Mouse (Mus musculus): ENCODE data around the gene Selenoh.

The Selenoh gene

GRCm38 (mm10) chr2:84670569-84670933, at the start of gene Selenoh:
Gene Selenoh, minus strand, starts transcription at chr2:84670770.
- peak; percentile 88 for DNase-seq (ENCODE audit: low spot score in 2 of 2)

- DNase-seq (ENCODE audit: low spot score in 2 of 2), result no peak
Observed at GRCm38 (mm10) chr2:84717357-84717756, 46.8 kb upstream of the Selenoh start.

GRCm38 (mm10) chr2:84716423-84717355, 46.1 kb upstream of the Selenoh start:
- DNase-seq (ENCODE audit: low spot score in 2 of 2), result no peak

DNA sequence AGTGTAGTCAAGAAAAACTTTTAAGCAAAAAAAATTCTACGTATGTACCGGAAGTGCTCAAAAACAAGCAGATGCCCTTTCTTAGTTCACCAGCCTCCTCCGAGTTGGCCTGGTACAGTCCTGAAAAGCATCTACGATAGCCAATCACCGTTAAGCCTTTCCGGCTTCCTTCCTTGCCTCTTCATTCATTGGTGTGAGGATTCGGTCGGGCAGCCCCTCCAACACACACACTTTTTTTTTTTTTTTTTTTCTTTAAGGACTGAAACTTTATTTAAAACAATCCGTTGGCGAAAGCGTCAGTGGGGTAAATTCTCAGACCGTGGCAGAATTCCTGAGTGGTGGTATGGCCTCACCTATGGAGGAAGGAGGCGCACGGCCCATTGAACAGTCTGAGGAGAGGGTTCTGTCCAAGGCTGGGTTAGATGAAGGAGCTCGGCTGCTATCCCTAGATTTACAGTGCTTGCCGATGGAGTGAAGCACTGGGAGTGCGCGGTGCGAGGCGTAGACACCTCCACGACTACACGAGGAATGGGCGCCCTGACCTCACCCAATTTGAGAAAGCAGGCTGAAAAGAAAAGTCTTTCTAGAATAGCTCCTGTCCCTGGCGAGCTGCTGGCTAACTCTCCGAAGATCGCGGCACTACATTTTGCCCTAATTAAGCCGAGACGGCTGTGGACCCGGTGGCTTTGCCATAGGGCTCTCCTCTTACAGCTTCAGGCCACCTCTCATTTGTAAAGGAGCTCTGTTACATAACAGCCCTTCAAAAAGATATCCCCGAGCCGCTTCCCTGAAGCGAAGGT, 45.2 kb upstream of the Selenoh start:
- DNase-seq (ENCODE audit: low spot score in 2 of 2), result peak; percentile 76 to 77

- DNase-seq (ENCODE audit: low spot score in 2 of 2), result peak; percentile 98
Observed at GRCm38 (mm10) chr2:84714811-84715561, 44.4 kb upstream of the Selenoh start, which contains the start of gene Zdhhc5. Gene Zdhhc5, minus strand, starts transcription at chr2:84715180.

DNA sequence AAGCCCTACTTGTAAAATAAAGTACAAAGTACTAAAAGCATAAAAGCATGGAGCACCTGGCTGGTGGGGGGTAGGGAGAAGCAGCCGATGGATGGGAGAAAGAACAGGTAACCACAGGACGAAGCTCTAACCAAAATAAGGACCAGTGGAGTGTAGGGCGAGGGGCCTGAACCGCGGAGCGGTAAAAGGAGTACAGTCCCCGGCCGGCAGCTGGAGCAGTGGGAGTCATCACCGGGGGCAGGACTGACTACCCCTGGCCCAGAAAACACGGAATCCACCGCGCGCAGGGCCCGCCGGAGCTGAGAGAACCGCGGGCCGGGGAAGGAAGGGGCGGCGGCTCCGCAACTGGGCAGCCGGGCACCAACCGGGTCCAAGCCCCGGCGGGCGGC, 43.8 kb upstream of the Selenoh start:
- DNase-seq (ENCODE audit: low spot score in 2 of 2), result peak in 1 of 2 experiments; percentile 38

DNA sequence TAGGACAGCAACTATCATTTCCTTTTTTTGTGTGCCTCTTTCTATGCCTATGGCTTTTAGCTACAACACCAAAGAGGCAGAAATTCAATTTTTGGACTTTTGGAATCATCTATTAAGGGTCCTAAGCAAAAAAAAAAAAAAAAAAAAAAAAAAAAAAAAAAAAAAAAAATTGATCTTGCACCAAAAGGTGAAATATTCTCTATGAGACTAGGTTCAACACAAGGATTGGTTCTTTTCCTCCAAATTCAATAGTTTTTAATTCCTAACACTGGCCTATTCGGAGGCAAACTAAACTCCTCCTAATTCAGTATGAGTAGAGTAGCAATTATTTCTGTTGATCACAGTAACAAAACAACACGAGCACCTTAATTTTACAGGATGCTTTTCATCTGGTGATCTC, 41.3 kb upstream of the Selenoh start:
- no peak for DNase-seq (ENCODE audit: low spot score in 2 of 2)

GRCm38 (mm10) chr2:84707523-84707922, 37.0 kb upstream of the Selenoh start:
- DNase-seq (ENCODE audit: low spot score in 2 of 2), result no peak

DNA sequence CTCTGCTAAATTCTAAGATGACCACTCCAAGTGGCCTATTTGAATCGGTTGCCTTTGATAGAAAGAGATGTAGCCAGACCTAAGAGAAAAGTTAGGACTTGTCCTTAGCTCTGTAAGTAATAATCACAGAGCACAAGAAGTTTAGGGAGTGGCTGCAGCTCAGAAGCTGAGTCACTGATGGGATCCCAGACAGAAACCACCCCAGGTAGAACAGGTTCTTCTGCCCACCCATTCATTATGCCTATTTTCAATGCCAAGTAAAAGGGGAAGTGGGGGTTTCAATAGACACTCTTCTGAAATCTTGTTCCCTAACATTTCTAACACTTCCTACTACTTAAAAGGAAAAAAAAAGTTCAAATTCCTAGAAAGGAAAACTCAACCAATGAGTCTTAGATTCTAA, 34.7 kb upstream of the Selenoh start:
- DNase-seq (ENCODE audit: low spot score in 2 of 2), result no peak

DNA sequence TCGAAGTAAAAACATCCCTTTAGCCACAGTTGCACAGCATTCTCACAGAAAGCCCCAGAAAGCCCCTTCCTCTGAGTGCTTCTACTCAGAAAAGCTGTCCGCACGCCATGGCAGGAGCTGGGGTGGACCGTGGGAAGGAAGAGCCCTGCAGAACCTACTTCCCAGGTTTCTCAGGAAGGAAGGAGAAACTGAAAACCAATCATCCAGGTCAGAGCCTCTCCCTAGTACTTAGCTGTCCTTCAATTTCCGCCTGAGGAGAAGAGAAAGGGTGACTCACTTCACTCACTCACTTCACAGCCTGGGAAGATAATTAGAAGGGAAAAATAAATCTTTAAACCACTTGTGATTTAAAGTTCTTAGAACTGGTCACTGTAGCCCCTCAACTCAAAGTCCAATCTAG, 33.8 kb upstream of the Selenoh start:
- no peak for DNase-seq (ENCODE audit: low spot score in 2 of 2)

DNA sequence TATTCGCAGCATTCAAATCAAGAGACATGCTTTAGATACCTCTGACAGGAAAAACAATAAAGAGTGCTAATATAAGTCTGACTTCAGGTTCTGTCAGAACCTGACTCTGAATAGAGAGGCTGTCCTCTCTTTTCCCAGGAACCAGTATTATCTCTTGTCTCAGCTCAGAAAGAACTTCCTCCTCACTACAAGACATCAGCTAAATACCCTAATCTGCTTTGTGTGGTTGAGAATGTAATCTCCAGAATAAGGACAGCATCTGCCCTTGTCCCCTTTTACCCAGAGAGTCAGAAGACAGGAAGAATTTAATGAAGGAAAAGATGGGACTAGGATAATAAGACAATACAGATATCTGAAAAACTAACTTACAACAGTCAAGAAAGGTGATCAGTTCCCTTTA, 32.9 kb upstream of the Selenoh start:
- DNase-seq (ENCODE audit: low spot score in 2 of 2), result no peak

GRCm38 (mm10) chr2:84695007-84695695, 24.6 kb upstream of the Selenoh start:
- DNase-seq (ENCODE audit: low spot score in 2 of 2), result no peak

- DNase-seq (ENCODE audit: low spot score in 2 of 2), result no peak
Observed at GRCm38 (mm10) chr2:84690050-84690449, 19.5 kb upstream of the Selenoh start.

DNA sequence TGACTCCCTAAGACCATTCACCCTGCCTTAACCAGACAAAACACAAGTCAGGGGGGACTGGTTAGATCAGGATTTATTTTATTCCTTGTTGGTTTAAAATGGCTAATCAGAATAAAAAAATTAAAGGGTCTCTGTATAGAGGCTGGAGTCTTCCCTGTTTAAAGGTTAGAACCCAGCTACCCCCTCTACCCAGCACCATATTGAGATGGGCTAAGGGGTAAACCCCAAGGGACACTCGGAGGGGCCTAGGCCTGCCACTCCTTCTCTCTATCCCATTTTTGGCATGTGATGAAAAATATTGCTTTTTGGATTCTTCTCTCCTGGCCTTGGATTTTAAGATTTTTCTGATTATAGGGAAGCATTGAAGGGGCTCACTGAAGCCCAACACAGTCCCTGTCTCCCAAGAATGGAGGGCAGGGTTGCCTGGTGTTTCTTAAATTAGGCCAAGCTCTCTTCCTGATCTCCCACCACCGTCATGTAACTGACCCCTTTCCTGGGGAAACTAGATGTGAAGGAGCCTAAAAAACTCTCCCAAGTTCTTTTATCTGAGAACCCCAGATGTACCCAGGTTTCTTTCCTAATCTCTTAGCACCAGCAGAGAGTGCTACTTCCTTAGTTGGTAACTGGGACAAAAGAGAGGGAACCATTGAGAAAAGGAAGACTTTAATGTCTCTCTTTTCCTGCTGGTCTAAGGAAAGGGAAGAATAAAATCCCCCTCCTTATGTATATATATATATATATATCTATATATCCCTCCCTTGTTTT, 17.7 kb upstream of the Selenoh start:
- DNase-seq (ENCODE audit: low spot score in 2 of 2), result no peak

DNA sequence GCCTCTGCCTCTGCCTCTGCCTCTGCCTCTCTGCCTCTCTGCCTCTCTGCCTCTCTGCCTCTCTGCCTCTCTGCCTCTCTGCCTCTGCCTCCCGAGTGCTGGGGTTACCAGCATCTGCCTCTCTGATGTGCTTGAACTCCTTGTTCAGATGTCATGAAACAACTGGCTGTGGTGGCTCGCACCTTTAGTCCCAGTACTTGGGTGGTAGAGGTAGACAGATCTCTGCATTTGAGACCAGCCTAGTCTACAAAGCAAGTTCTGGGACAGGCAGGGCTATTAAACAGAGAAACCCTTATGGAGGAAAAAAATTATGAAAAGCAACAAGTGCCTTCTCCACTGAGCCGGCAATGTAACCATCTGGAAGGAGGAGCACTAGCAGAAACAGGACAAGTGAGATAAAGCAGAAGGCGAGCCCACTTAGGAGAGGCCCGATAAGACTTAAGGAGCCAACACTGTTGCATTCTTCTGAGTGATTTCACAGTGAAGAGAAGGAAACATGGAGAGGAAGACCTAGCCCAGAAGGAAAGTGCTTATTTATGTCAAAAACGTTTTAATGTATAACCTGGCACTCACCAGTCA, 12.1 kb upstream of the Selenoh start:
- no peak for DNase-seq (ENCODE audit: low spot score in 2 of 2)

GRCm38 (mm10) chr2:84679016-84679415, 8.4 kb upstream of the Selenoh start, which contains the start of gene Tmx2:
Gene Tmx2, minus strand, starts transcription at chr2:84679140.
- no peak for DNase-seq (ENCODE audit: low spot score in 2 of 2)

DNA sequence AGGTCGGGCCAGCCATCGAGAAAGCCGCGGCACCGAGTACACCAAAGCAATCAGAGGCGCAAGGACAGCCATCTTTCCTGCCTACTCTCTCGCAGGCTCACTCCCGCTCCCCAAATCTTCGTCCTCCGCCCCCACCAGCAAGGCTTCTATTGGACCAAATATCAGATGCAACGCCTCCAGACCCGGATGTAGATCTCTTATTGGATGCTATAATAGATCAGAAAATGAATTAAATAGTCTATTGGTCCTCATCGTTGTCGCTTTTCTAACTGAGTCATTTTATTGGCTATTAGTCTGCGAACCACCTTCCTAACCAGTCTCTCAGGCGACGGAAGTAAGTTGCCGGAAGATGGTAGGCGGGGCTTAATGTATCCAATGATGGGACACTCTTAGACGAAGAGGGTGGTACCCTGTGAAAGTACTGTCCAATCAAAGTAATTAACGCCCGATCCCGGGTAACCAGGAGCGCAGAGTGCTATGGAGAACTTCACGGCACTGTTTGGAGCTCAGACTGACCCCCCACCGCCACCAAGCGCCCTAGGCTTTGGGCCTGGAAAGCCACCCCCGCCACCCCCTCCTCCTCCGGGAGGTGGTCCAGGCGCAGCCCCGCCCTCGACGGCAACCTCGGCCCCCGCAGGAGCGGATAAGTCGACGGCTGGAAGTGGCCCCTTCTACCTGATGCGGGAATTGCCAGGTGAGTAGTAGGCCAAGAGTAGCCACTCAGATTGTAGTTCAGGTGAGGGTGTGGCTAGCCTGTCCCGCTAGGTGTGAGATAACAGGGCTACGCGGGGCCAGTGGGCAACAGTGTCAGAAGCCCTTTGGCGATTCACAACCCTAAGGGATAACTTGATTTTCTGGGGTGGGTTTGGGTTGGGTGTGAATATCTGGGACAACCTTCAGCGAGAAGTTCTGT, 7.7 kb upstream of the Selenoh start, which contains the start of the genes Gm28635 and Med19:
Gene Gm28635, minus strand, starts transcription at position 74 of the 913 bp plus-strand sequence.
Gene Med19, plus strand, starts transcription at position 435 of the 913 bp plus-strand sequence.
- peak; percentile 90 to 96 for DNase-seq (ENCODE audit: low spot score in 2 of 2)

DNA sequence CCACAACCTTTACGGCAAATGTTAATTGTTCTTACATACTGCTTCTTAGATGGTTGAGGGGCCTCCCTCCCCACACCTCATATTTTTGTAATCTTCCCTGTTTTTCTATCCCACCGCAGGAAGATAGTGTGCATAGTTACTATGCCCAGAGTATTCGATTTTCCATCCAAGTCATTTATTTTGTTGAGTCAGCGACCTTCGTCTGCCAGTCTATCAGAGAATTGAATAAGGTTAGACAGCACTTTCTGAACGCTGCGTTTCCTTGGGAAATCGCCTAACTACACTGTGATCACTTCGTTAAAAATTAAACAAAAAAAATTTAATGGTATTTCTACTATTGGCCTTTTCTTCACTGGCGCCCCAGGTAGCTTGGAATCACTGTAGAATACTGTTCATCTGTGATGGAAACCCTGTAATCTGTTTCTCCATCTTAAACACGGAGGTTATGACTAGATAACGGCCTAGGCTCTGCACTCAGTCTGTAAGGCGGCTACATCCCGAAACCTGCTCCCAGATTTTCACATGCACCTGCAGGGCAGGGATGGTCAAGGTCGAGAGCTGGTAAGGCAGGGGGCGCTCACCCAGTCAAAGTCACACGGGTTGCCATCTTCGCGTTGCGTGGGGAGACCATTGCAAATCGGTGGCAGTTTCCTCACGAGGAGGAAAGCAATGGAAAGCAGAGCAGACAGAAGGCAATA, 6.8 kb upstream of the Selenoh start:
- DNase-seq (ENCODE audit: low spot score in 2 of 2), result no peak

Measured in frontal cortex, postnatal 36 days (tissue).